Mouse (Mus musculus): ENCODE results near the gene Asb3.

The Asb3 gene

GRCm38 (mm10) chr11:30885171-30885871, at the start of gene Asb3, which contains the start of gene Gpr75:
Asb3 (plus strand) TSS chr11:30885416.
Gpr75 (plus strand) TSS chr11:30885358.
- DNase-seq (ENCODE audit: low read depth, low spot score): peak; percentile 73

- no peak for DNase-seq (ENCODE audit: low read depth, low spot score)
Measured at GRCm38 (mm10) chr11:30838793-30839192, 46.4 kb upstream of the Asb3 start.

GRCm38 (mm10) chr11:30844355-30844754, 40.9 kb upstream of the Asb3 start:
- DNase-seq (ENCODE audit: low read depth, low spot score): no peak

- DNase-seq (ENCODE audit: low read depth, low spot score): no peak
Measured at GRCm38 (mm10) chr11:30872425-30872824, 12.8 kb upstream of the Asb3 start.

GRCm38 (mm10) chr11:30888153-30888552, 2.9 kb downstream of the Asb3 start:
- no peak for DNase-seq (ENCODE audit: low read depth, low spot score)

GRCm38 (mm10) chr11:30896201-30896600, 11.0 kb downstream of the Asb3 start:
- peak; percentile 86 for DNase-seq (ENCODE audit: low read depth, low spot score)

GRCm38 (mm10) chr11:30899312-30899711, 14.1 kb downstream of the Asb3 start:
- no peak for DNase-seq (ENCODE audit: low read depth, low spot score)

- no peak for DNase-seq (ENCODE audit: low read depth, low spot score)
Measured at GRCm38 (mm10) chr11:30912311-30912710, 27.1 kb downstream of the Asb3 start.

- DNase-seq (ENCODE audit: low read depth, low spot score): no peak
Measured at GRCm38 (mm10) chr11:30920641-30921040, 35.4 kb downstream of the Asb3 start.

GRCm38 (mm10) chr11:30923283-30923682, 38.1 kb downstream of the Asb3 start:
- DNase-seq (ENCODE audit: low read depth, low spot score): no peak

GRCm38 (mm10) chr11:30928079-30928478, 42.9 kb downstream of the Asb3 start:
- no peak for DNase-seq (ENCODE audit: low read depth, low spot score)

GRCm38 (mm10) chr11:30928498-30928897, 43.3 kb downstream of the Asb3 start:
- no peak for DNase-seq (ENCODE audit: low read depth, low spot score)

- DNase-seq (ENCODE audit: low read depth, low spot score): no peak
Measured at GRCm38 (mm10) chr11:30943522-30943921, 58.3 kb downstream of the Asb3 start.

GRCm38 (mm10) chr11:30952829-30953228, 67.6 kb downstream of the Asb3 start:
- peak; percentile 11 for DNase-seq (ENCODE audit: low read depth, low spot score)

- DNase-seq (ENCODE audit: low read depth, low spot score): peak; percentile 48
Measured at GRCm38 (mm10) chr11:30953469-30954154, 68.4 kb downstream of the Asb3 start.

GRCm38 (mm10) chr11:30954279-30954725, 69.1 kb downstream of the Asb3 start, which contains the start of gene Erlec1:
Erlec1 (minus strand) TSS chr11:30954335.
- peak; percentile 92 for DNase-seq (ENCODE audit: low read depth, low spot score)

GRCm38 (mm10) chr11:30985237-30985636, 100.0 kb downstream of the Asb3 start:
- no peak for DNase-seq (ENCODE audit: low read depth, low spot score)

GRCm38 (mm10) chr11:30985877-30986624, 100.8 kb downstream of the Asb3 start, which contains the start of gene Chac2:
Chac2 (minus strand) TSS chr11:30986350.
- DNase-seq (ENCODE audit: low read depth, low spot score): peak; percentile 92

- DNase-seq (ENCODE audit: low read depth, low spot score): peak; percentile 30
Measured at GRCm38 (mm10) chr11:30986625-30987017, 101.4 kb downstream of the Asb3 start.

GRCm38 (mm10) chr11:30996670-30997069, 111.5 kb downstream of the Asb3 start:
- peak; percentile 6 for DNase-seq (ENCODE audit: low read depth, low spot score)

GRCm38 (mm10) chr11:30998199-30998598, 113.0 kb downstream of the Asb3 start:
- no peak for DNase-seq (ENCODE audit: low read depth, low spot score)

- no peak for DNase-seq (ENCODE audit: low read depth, low spot score)
Measured at GRCm38 (mm10) chr11:30998704-30999103, 113.5 kb downstream of the Asb3 start.
